Mouse (Mus musculus) neural tube, embryonic 14.5 days (tissue): ENCODE data around the gene Gm21915. TPM values are rescaled to one million over a fixed set of nuclear protein-coding genes. Genes with fewer than 3 reads are reported as not detected.

ENCODE experiments used
- ATAC-seq: fragments of 200-750 bp; cut with Nextera tagmentation; 2 replicates; pipeline ENCODE4 v1.8.0; 2017; ENCODE audit warnings: low read depth, mild to moderate bottlenecking, moderate TSS enrichment, moderate library complexity
- H3K27ac ChIP-seq: fragments of 300-500 bp; sonication (generic); 2 replicates; pipeline ENCODE4 v1.5.1; 2014; ENCODE audit warnings: low read depth, mild to moderate bottlenecking, control low read depth, low read length, moderate library complexity, mixed read lengths
- H3K27me3 ChIP-seq: fragments of 300-500 bp; sonication (generic); 2 replicates; pipeline ENCODE4 v1.6.1; 2014; ENCODE audit warnings: low read length; ENCODE audit not compliant: control insufficient read depth, insufficient read depth
- H3K36me3 ChIP-seq: fragments of 300-500 bp; sonication (generic); 2 replicates; pipeline ENCODE4 v1.6.1; 2014; ENCODE audit warnings: low read length, mixed read lengths; ENCODE audit not compliant: control insufficient read depth, insufficient read depth
- H3K4me1 ChIP-seq: fragments of 300-500 bp; sonication (generic); 2 replicates; pipeline ENCODE4 v1.6.1; 2014; ENCODE audit warnings: low read length; ENCODE audit not compliant: control insufficient read depth, insufficient read depth
- H3K4me2 ChIP-seq: fragments of 300-500 bp; sonication (generic); 2 replicates; pipeline ENCODE4 v1.6.1; 2014; ENCODE audit warnings: mild to moderate bottlenecking, low read depth, low read length, control low read depth
- H3K4me3 ChIP-seq: fragments of 300-500 bp; sonication (generic); 2 replicates; pipeline ENCODE4 v1.5.1; 2014; ENCODE audit warnings: low read depth, low read length, control low read depth, mixed read lengths
- H3K9ac ChIP-seq: fragments of 300-500 bp; sonication (generic); replicated peaks from 2 replicates; pipeline ENCODE4 v1.6.1; 2014; ENCODE audit warnings: low read depth, mild to moderate bottlenecking, control low read depth, low read length, mixed read lengths
- H3K9me3 ChIP-seq: fragments of 300-500 bp; sonication (generic); 2 replicates; pipeline ENCODE4 v1.6.1; 2016; ENCODE audit warnings: low read length; ENCODE audit not compliant: control insufficient read depth
- WGBS: fragments of 180-500 bp; shearing (Covaris S2); extraction: QIAGEN DNeasy Blood & Tissue Kit; methylation state at CpG from one replicate; pipeline ENCODE4 v1.1.7; 2014; 5-methylcytosine and 5-hydroxymethylcytosine counted together
- polyA plus RNA-seq: library from polyadenylated mRNA; unstranded; fragments of >200 nt; fragmentation: Nextera tagmentation; extraction: Ambion mirVana; gene quantifications from 2 replicates; pipeline ENCODE4 v1.2.1, GENCODE M21; 2014

Gene Gm21915
- polyA plus RNA-seq, 1 experiment from 2014 or later = not detected

GRCm38 (mm10) chr9:40631505-40631904, 38.9 kb upstream of the Gm21915 start:
- Histone ChIP-seq H3K4me2 (no peak overlapping the region), H3K9ac (no peak overlapping the region), H3K4me1 (0 out of 2 replicates have a peak, but pooled peaks cover 2% of the 10 kb centered on the region), H3K27me3 (no peaks in the 10 kb centered on the region), H3K36me3 (no peaks in the 10 kb centered on the region), H3K27ac (no peak overlapping the region), H3K4me3 (no peak overlapping the region), H3K9me3 (no peaks in the 10 kb centered on the region)
- WGBS = 96% methylated on average over 10 of the region's 10 CpGs
- no peak for ATAC-seq

GRCm38 (mm10) chr9:40636054-40636453, 34.4 kb upstream of the Gm21915 start:
- H3K27me3 ChIP-seq = no peaks in the 10 kb centered on the region

GRCm38 (mm10) chr9:40637705-40638393, 32.6 kb upstream of the Gm21915 start:
- Histone ChIP-seq H3K4me3 (peak overlapping the region; percentile 23), H3K27me3 (no peaks in the 10 kb centered on the region), H3K9ac (peak overlapping the region; percentile 44; the same call in 1 of the 2 replicates), H3K9me3 (no peaks in the 10 kb centered on the region), H3K27ac (peak overlapping the region; percentile 86), H3K4me1 (peaks cover 18% of the 10 kb centered on the region; the same call in 1 of the 2 replicates), H3K4me2 (peak overlapping the region; percentile 52), H3K36me3 (no peaks in the 10 kb centered on the region)
- 24% methylated on average over 8 of the region's 8 CpGs for WGBS
- no peak for ATAC-seq

More at GRCm38 (mm10) chr9:40636054-40636453, 34.4 kb upstream of the Gm21915 start:
- Histone ChIP-seq H3K4me1 (peaks cover 14% of the 10 kb centered on the region; the same call in 1 of the 2 replicates), H3K27ac (no peak overlapping the region), H3K36me3 (no peaks in the 10 kb centered on the region), H3K9me3 (no peaks in the 10 kb centered on the region), H3K4me2 (no peak overlapping the region), H3K9ac (no peak overlapping the region), H3K4me3 (no peak overlapping the region)
- 21% methylated on average over 2 of the region's 2 CpGs for WGBS
- ATAC-seq = no peak

GRCm38 (mm10) chr9:40638394-40639049, 31.9 kb upstream of the Gm21915 start:
- H3K9me3 ChIP-seq = no peaks in the 10 kb centered on the region
- peak overlapping the region; percentile 23 for H3K4me3 ChIP-seq
- H3K9ac ChIP-seq = peak overlapping the region; percentile 44
- WGBS = 1% methylated on average over 14 of the region's 14 CpGs
- ATAC-seq = peak; percentile 89
- no peaks in the 10 kb centered on the region for H3K36me3 ChIP-seq
- no peaks in the 10 kb centered on the region for H3K27me3 ChIP-seq
- peaks cover 19% of the 10 kb centered on the region; the same call in 1 of the 2 replicates for H3K4me1 ChIP-seq
- H3K4me2 ChIP-seq = peak overlapping the region; percentile 52
- peak overlapping the region; percentile 86 for H3K27ac ChIP-seq

- 83% methylated on average over 10 of the region's 10 CpGs for WGBS
- H3K27ac ChIP-seq = no peak overlapping the region
Observed at GRCm38 (mm10) chr9:40639536-40640187, 30.8 kb upstream of the Gm21915 start.

GRCm38 (mm10) chr9:40641318-40641717, 29.1 kb upstream of the Gm21915 start:
- no peak for ATAC-seq
- Histone ChIP-seq H3K4me1 (peaks cover 19% of the 10 kb centered on the region; the same call in 1 of the 2 replicates), H3K27ac (no peak overlapping the region), H3K36me3 (no peaks in the 10 kb centered on the region), H3K9ac (no peak overlapping the region), H3K27me3 (no peaks in the 10 kb centered on the region), H3K9me3 (no peaks in the 10 kb centered on the region), H3K4me2 (no peak overlapping the region), H3K4me3 (no peak overlapping the region)
- WGBS = 76% methylated on average over 2 of the region's 2 CpGs

More at GRCm38 (mm10) chr9:40639536-40640187, 30.8 kb upstream of the Gm21915 start:
- Histone ChIP-seq H3K36me3 (no peaks in the 10 kb centered on the region), H3K4me1 (peaks cover 19% of the 10 kb centered on the region; the same call in 1 of the 2 replicates), H3K4me3 (no peak overlapping the region), H3K4me2 (no peak overlapping the region), H3K9ac (no peak overlapping the region), H3K9me3 (no peaks in the 10 kb centered on the region), H3K27me3 (no peaks in the 10 kb centered on the region)
- ATAC-seq = no peak

- 14% methylated on average over 16 of the region's 16 CpGs for WGBS
- H3K9me3 ChIP-seq = no peaks in the 10 kb centered on the region
- no peak overlapping the region for H3K4me2 ChIP-seq
- no peaks in the 10 kb centered on the region for H3K27me3 ChIP-seq
- H3K4me1 ChIP-seq = peaks cover 16% of the 10 kb centered on the region; the same call in 1 of the 2 replicates
- H3K27ac ChIP-seq = peak overlapping the region; percentile 16; the same call in 1 of the 2 replicates
- ATAC-seq = no peak
- no peak overlapping the region for H3K9ac ChIP-seq
- H3K4me3 ChIP-seq = no peak overlapping the region
- H3K36me3 ChIP-seq = no peaks in the 10 kb centered on the region
Observed at GRCm38 (mm10) chr9:40642470-40643220, 27.8 kb upstream of the Gm21915 start.

GRCm38 (mm10) chr9:40649444-40649843, 21.0 kb upstream of the Gm21915 start:
- Histone ChIP-seq H3K4me2 (no peak overlapping the region), H3K36me3 (no peaks in the 10 kb centered on the region), H3K27ac (no peak overlapping the region), H3K9me3 (no peaks in the 10 kb centered on the region), H3K27me3 (no peaks in the 10 kb centered on the region), H3K4me1 (no peaks in the 10 kb centered on the region), H3K9ac (no peak overlapping the region), H3K4me3 (no peak overlapping the region)
- no peak for ATAC-seq
- WGBS = 94% methylated on average over 3 of the region's 3 CpGs
